Mouse (Mus musculus): ENCODE data around the gene Trpv5. TPM values are rescaled to one million over a fixed set of nuclear protein-coding genes. Genes with fewer than 3 reads are reported as not detected.

The Trpv5 gene
- polyA plus RNA-seq, 1 experiment: 0.12 TPM

GRCm38 (mm10) chr6:41641173-41641866 lies 39.2 kb downstream of the Trpv5 start:
- TF ChIP-seq CTCF (IDR thresholded peaks at IDR 0.05; ENCODE audit: control insufficient read depth, insufficient read depth, insufficient replicate concordance, low read depth, low read length): no peak
- no peak for TF ChIP-seq POLR2A (IDR thresholded peaks at IDR 0.05; ENCODE audit: control insufficient read depth, low read depth, low read length)
- H3K27ac ChIP-seq (ENCODE audit: control insufficient read depth, insufficient read depth, low read depth, low read length): no peak overlapping the region
- H3K27me3 ChIP-seq (ENCODE audit: control insufficient read depth, insufficient read depth, low read length): no peaks in the 10 kb centered on the region
- H3K36me3 ChIP-seq (ENCODE audit: control insufficient read depth, insufficient read depth, low read length): no peaks in the 10 kb centered on the region
- no peaks in the 10 kb centered on the region for H3K4me1 ChIP-seq (ENCODE audit: control insufficient read depth, insufficient read depth, low read length)
- no peak overlapping the region for H3K4me3 ChIP-seq (ENCODE audit: control insufficient read depth, low read depth, low read length)

- no peak overlapping the region for H3K4me3 ChIP-seq (ENCODE audit: control insufficient read depth, low read depth, low read length)
- H3K27ac ChIP-seq (ENCODE audit: control insufficient read depth, insufficient read depth, low read depth, low read length): no peak overlapping the region
- TF ChIP-seq CTCF (IDR thresholded peaks at IDR 0.05; ENCODE audit: control insufficient read depth, insufficient read depth, insufficient replicate concordance, low read depth, low read length): no peak
Observed at GRCm38 (mm10) chr6:41640449-41640848, 40.1 kb downstream of the Trpv5 start.

GRCm38 (mm10) chr6:41637927-41638506 lies 42.6 kb downstream of the Trpv5 start:
- TF ChIP-seq POLR2A (IDR thresholded peaks at IDR 0.05; ENCODE audit: control insufficient read depth, low read depth, low read length) (no peak), CTCF (IDR thresholded peaks at IDR 0.05; ENCODE audit: control insufficient read depth, insufficient read depth, insufficient replicate concordance, low read depth, low read length) (no peak)
- Histone ChIP-seq H3K36me3 (ENCODE audit: control insufficient read depth, insufficient read depth, low read length) (no peaks in the 10 kb centered on the region), H3K4me3 (ENCODE audit: control insufficient read depth, low read depth, low read length) (no peak overlapping the region), H3K27ac (ENCODE audit: control insufficient read depth, insufficient read depth, low read depth, low read length) (no peak overlapping the region), H3K4me1 (ENCODE audit: control insufficient read depth, insufficient read depth, low read length) (no peaks in the 10 kb centered on the region), H3K27me3 (ENCODE audit: control insufficient read depth, insufficient read depth, low read length) (no peaks in the 10 kb centered on the region)

More at GRCm38 (mm10) chr6:41640449-41640848, 40.1 kb downstream of the Trpv5 start:
- H3K4me1 ChIP-seq (ENCODE audit: control insufficient read depth, insufficient read depth, low read length): no peaks in the 10 kb centered on the region
- H3K27me3 ChIP-seq (ENCODE audit: control insufficient read depth, insufficient read depth, low read length): no peaks in the 10 kb centered on the region
- no peaks in the 10 kb centered on the region for H3K36me3 ChIP-seq (ENCODE audit: control insufficient read depth, insufficient read depth, low read length)

GRCm38 (mm10) chr6:41637393-41637792 lies 43.2 kb downstream of the Trpv5 start:
- H3K27ac ChIP-seq (ENCODE audit: control insufficient read depth, insufficient read depth, low read depth, low read length): no peak overlapping the region
- no peaks in the 10 kb centered on the region for H3K4me1 ChIP-seq (ENCODE audit: control insufficient read depth, insufficient read depth, low read length)
- no peaks in the 10 kb centered on the region for H3K36me3 ChIP-seq (ENCODE audit: control insufficient read depth, insufficient read depth, low read length)
- H3K4me3 ChIP-seq (ENCODE audit: control insufficient read depth, low read depth, low read length): no peak overlapping the region
- no peaks in the 10 kb centered on the region for H3K27me3 ChIP-seq (ENCODE audit: control insufficient read depth, insufficient read depth, low read length)
- TF ChIP-seq POLR2A (IDR thresholded peaks at IDR 0.05; ENCODE audit: control insufficient read depth, low read depth, low read length): no peak
- TF ChIP-seq CTCF (IDR thresholded peaks at IDR 0.05; ENCODE audit: control insufficient read depth, insufficient read depth, insufficient replicate concordance, low read depth, low read length): no peak

- H3K27me3 ChIP-seq (ENCODE audit: control insufficient read depth, insufficient read depth, low read length): no peaks in the 10 kb centered on the region
- no peaks in the 10 kb centered on the region for H3K4me1 ChIP-seq (ENCODE audit: control insufficient read depth, insufficient read depth, low read length)
- no peak within 1 kb of the TSS for H3K4me3 ChIP-seq (ENCODE audit: control insufficient read depth, low read depth, low read length)
- TF ChIP-seq CTCF (IDR thresholded peaks at IDR 0.05; ENCODE audit: control insufficient read depth, insufficient read depth, insufficient replicate concordance, low read depth, low read length) (no peak), POLR2A (IDR thresholded peaks at IDR 0.05; ENCODE audit: control insufficient read depth, low read depth, low read length) (no peak)
- no peaks in the 10 kb centered on the region for H3K36me3 ChIP-seq (ENCODE audit: control insufficient read depth, insufficient read depth, low read length)
- H3K27ac ChIP-seq (ENCODE audit: control insufficient read depth, insufficient read depth, low read depth, low read length): no peak within 1 kb of the TSS
Observed at GRCm38 (mm10) chr6:41636178-41636577, 44.4 kb downstream of the Trpv5 start, which contains the start of gene Trpv6. Gene Trpv6, minus strand, starts transcription at chr6:41636405.

GRCm38 (mm10) chr6:41635211-41635610 lies 45.4 kb downstream of the Trpv5 start:
- TF ChIP-seq POLR2A (IDR thresholded peaks at IDR 0.05; ENCODE audit: control insufficient read depth, low read depth, low read length) (no peak), CTCF (IDR thresholded peaks at IDR 0.05; ENCODE audit: control insufficient read depth, insufficient read depth, insufficient replicate concordance, low read depth, low read length) (no peak)
- H3K4me1 ChIP-seq (ENCODE audit: control insufficient read depth, insufficient read depth, low read length): no peaks in the 10 kb centered on the region
- H3K27ac ChIP-seq (ENCODE audit: control insufficient read depth, insufficient read depth, low read depth, low read length): no peak overlapping the region
- H3K36me3 ChIP-seq (ENCODE audit: control insufficient read depth, insufficient read depth, low read length): no peaks in the 10 kb centered on the region
- H3K4me3 ChIP-seq (ENCODE audit: control insufficient read depth, low read depth, low read length): no peak overlapping the region
- no peaks in the 10 kb centered on the region for H3K27me3 ChIP-seq (ENCODE audit: control insufficient read depth, insufficient read depth, low read length)

GRCm38 (mm10) chr6:41631549-41631948 lies 49.0 kb downstream of the Trpv5 start:
- no peak for TF ChIP-seq CTCF (IDR thresholded peaks at IDR 0.05; ENCODE audit: control insufficient read depth, insufficient read depth, insufficient replicate concordance, low read depth, low read length)
- no peak for TF ChIP-seq POLR2A (IDR thresholded peaks at IDR 0.05; ENCODE audit: control insufficient read depth, low read depth, low read length)
- Histone ChIP-seq H3K27me3 (ENCODE audit: control insufficient read depth, insufficient read depth, low read length) (no peaks in the 10 kb centered on the region), H3K27ac (ENCODE audit: control insufficient read depth, insufficient read depth, low read depth, low read length) (no peak overlapping the region), H3K36me3 (ENCODE audit: control insufficient read depth, insufficient read depth, low read length) (no peaks in the 10 kb centered on the region), H3K4me1 (ENCODE audit: control insufficient read depth, insufficient read depth, low read length) (no peaks in the 10 kb centered on the region), H3K4me3 (ENCODE audit: control insufficient read depth, low read depth, low read length) (no peak overlapping the region)

Data from testis, adult 2 months (tissue).